In the genomic region with DNA sequence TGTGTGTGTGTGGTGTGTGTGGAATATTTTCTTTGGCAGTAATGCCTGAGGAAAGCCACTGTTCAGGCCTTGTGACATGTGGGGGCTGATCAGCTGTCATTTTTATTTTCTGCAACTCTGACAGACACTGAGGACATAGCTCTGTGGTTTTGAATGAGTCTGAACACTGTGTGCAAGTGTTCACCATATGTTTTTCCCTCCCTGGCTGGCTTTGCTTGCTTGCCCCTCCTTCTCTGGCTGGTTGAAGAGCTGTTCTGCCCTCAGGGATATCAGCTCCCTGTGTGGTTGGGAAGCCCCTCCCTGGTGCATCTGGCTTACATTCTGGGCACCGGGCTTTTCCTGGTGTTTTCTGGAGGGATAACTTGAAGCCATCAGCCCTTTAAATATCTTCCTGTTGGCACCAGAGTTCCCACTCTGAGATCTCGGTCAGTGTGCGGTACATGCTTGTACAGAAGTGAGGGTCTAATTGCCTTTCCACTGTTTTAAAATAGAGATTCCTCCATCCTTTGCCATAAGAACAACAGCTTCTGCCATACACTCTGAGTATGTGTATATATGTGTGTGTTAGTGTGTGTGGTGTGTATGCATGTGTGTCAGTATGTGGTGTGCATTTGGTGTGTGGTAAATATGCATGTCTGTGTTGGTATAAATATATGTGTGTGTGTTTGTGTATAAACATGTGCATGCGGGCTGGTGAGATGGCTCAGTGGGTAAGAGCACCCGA, we compare ENCODE assay signal across 12 mouse cellular contexts. TPM values are rescaled to one million over a fixed set of nuclear protein-coding genes. Genes with fewer than 3 reads are reported as not detected.
DNase-seq lines count a peak whose midpoint lies in the region; ATAC-seq lines count a peak whose summit lies in the region.
"Had no signal": no experiment of that assay in that cellular context is flagged by ENCODE, and none has a peak within 500 bp of the region (broad histone marks: within the 10 kb centered on the region; RNA-seq: fewer than 3 reads in every experiment).

No protein-coding gene starts in this region.

- no peak overlapping the region for H3K9ac ChIP-seq in forebrain, embryonic 13.5 days
- no peak overlapping the region for H3K9ac ChIP-seq in forebrain, embryonic 12.5 days
- H3K9ac ChIP-seq: kidney, embryonic 15.5 days; liver, embryonic 15.5 days; neural tube, embryonic 12.5 days had no signal

- H3K4me2 ChIP-seq in forebrain, embryonic 13.5 days: no peak overlapping the region
- H3K4me2 ChIP-seq in forebrain, embryonic 12.5 days: no peak overlapping the region
- H3K4me2 ChIP-seq: heart, embryonic 11.5 days; kidney, embryonic 15.5 days; liver, embryonic 15.5 days; neural tube, embryonic 12.5 days had no signal

- no peaks in the 10 kb centered on the region for H3K36me3 ChIP-seq in forebrain, embryonic 13.5 days (ENCODE audit: poor library complexity, severe bottlenecking)
- H3K36me3 ChIP-seq in forebrain, embryonic 12.5 days (replicated peaks): no peaks in the 10 kb centered on the region
- H3K36me3 ChIP-seq: kidney, embryonic 15.5 days; liver, embryonic 15.5 days; neural tube, embryonic 12.5 days had no signal

- no peak overlapping the region for H3K4me3 ChIP-seq in forebrain, embryonic 13.5 days
- no peak overlapping the region for H3K4me3 ChIP-seq in forebrain, embryonic 12.5 days (replicated peaks)
- H3K4me3 ChIP-seq: kidney, embryonic 15.5 days; liver, embryonic 15.5 days; neural tube, embryonic 12.5 days had no signal

- peak; percentile 98 for DNase-seq in 3T3-L1 (ENCODE audit: low read depth, low spot score)
- peak; percentile 46 for DNase-seq in embryo, embryonic 10.5 days (ENCODE audit: low spot score)
- peak; percentile 66 to 77 for DNase-seq in layer of hippocampus, adult 8-10 months (ENCODE audit: low spot score in 2 of 2)
- no peak for DNase-seq in heart, postnatal 10 days
- DNase-seq in spleen, postnatal 10 days (ENCODE audit: low spot score in 2 of 2): no peak

- 80% methylated on average over 5 of the region's 5 CpGs for WGBS in forebrain, embryonic 13.5 days
- WGBS in forebrain, embryonic 12.5 days: 81% methylated on average over 5 of the region's 5 CpGs

- H3K27me3 ChIP-seq in forebrain, embryonic 13.5 days: peaks cover 9% of the 10 kb centered on the region
- H3K27me3 ChIP-seq in forebrain, embryonic 12.5 days: peaks cover 29% of the 10 kb centered on the region
- H3K27me3 ChIP-seq: kidney, embryonic 15.5 days; liver, embryonic 15.5 days; neural tube, embryonic 12.5 days had no signal

- no peak overlapping the region; the same call in 1 of the 2 replicates for H3K27ac ChIP-seq in forebrain, embryonic 13.5 days
- H3K27ac ChIP-seq in forebrain, embryonic 12.5 days: no peak overlapping the region
- H3K27ac ChIP-seq: kidney, embryonic 15.5 days; liver, embryonic 15.5 days; neural tube, embryonic 12.5 days had no signal

- intact Hi-C loops in heart, postnatal 10 days (cut with DNase I): no loop called here

- no peaks in the 10 kb centered on the region for H3K9me3 ChIP-seq in forebrain, embryonic 13.5 days (replicated peaks)
- H3K9me3 ChIP-seq in forebrain, embryonic 12.5 days: no peaks in the 10 kb centered on the region
- H3K9me3 ChIP-seq: kidney, embryonic 15.5 days; liver, embryonic 15.5 days; neural tube, embryonic 12.5 days had no signal

- H3K4me1 ChIP-seq in forebrain, embryonic 13.5 days: peaks cover 3% of the 10 kb centered on the region; the same call in 1 of the 2 replicates
- no peaks in the 10 kb centered on the region for H3K4me1 ChIP-seq in forebrain, embryonic 12.5 days
- H3K4me1 ChIP-seq: kidney, embryonic 15.5 days; liver, embryonic 15.5 days; neural tube, embryonic 12.5 days had no signal

- peak; percentile 86 for ATAC-seq in forebrain, embryonic 13.5 days
- no peak for ATAC-seq in forebrain, embryonic 12.5 days (ENCODE audit: low FRiP score)
- ATAC-seq in megakaryocyte progenitor cell, adult 5-6 weeks (replicated peaks; ENCODE audit: poor library complexity): no peak

RNA-seq across cellular contexts. Expression of a gene that starts 41.6 kb away (rescaled TPM):
- polyA plus RNA-seq in forebrain, embryonic 13.5 days (2015; fragmentation: Nextera tagmentation; extraction: Ambion mirVana): 47.2 and 57.8 TPM in 2 replicates
- polyA plus RNA-seq in forebrain, embryonic 12.5 days (2016; fragmentation: Nextera tagmentation; extraction: Ambion mirVana): 58.3 and 61.1 TPM in 2 replicates
- total RNA-seq in layer of hippocampus, adult 8-10 months (2022): 10 to 100 TPM; 20.9 to 26.9 (median 23.7) TPM
- total RNA-seq in heart, postnatal 10 days (2021): 10 to 100 TPM; 14.4 to 16.5 TPM
- total RNA-seq in megakaryocyte progenitor cell, adult 5-6 weeks (2015): 33.4 and 34.3 TPM in 2 replicates
- 39.2 and 39.3 TPM in 2 replicates for total RNA-seq in megakaryocyte progenitor cell, adult 5-6 weeks (2017)

RNA-seq across cellular contexts. Expression of a gene that starts 41.7 kb away (rescaled TPM):
- 17.9 and 21.2 TPM in 2 replicates for polyA plus RNA-seq in forebrain, embryonic 13.5 days (2015; fragmentation: Nextera tagmentation; extraction: Ambion mirVana)
- polyA plus RNA-seq in forebrain, embryonic 12.5 days (2016; fragmentation: Nextera tagmentation; extraction: Ambion mirVana): 31.7 and 33.8 TPM in 2 replicates
- total RNA-seq in layer of hippocampus, adult 8-10 months (2022): 10 to 100 TPM; 25.2 to 31.6 (median 28.7) TPM
- 10 to 100 TPM; 10.5 to 12.2 TPM for total RNA-seq in heart, postnatal 10 days (2021)
- total RNA-seq in megakaryocyte progenitor cell, adult 5-6 weeks (2015): 15.9 and 19.0 TPM in 2 replicates
- total RNA-seq in megakaryocyte progenitor cell, adult 5-6 weeks (2017): 8.3 and 9.5 TPM in 2 replicates

Comparison
In these comparisons a context has a peak if more than half of its experiments do, and no peak if none do; other contexts are left out.
1. DNase-seq: peak in 3T3-L1 (single experiment), embryo, embryonic 10.5 days (single experiment) and layer of hippocampus, adult 8-10 months (2 of 2); none in heart, postnatal 10 days (0 of 2) and spleen, postnatal 10 days (0 of 2).